Mouse (Mus musculus) cerebellum, adult (tissue): Measurements from ENCODE around the gene Ulk4.

Source experiments
- ATAC-seq: cut with Nextera tagmentation; 2 replicates; pipeline ENCODE4 v1.9.2; 2017; ENCODE audit warnings: mild to moderate bottlenecking, moderate library complexity, mixed read lengths; ENCODE audit not compliant: insufficient number of reproducible peaks, low FRiP score, low TSS enrichment

Ulk4 gene

GRCm38 (mm10) chr9:120960611-120961010 is 316.4 kb downstream of the Ulk4 start:
- ATAC-seq, result no peak

- ATAC-seq, result no peak
Observed at GRCm38 (mm10) chr9:120959225-120959624, 317.8 kb downstream of the Ulk4 start.

GRCm38 (mm10) chr9:120958560-120958959 is 318.4 kb downstream of the Ulk4 start:
- ATAC-seq, result no peak

- ATAC-seq, result no peak
Observed at GRCm38 (mm10) chr9:120958051-120958450, 318.9 kb downstream of the Ulk4 start.

- no peak for ATAC-seq
Observed at GRCm38 (mm10) chr9:120951947-120952346, 325.1 kb downstream of the Ulk4 start.

- no peak for ATAC-seq
Observed at GRCm38 (mm10) chr9:120950761-120951160, 326.2 kb downstream of the Ulk4 start.

- ATAC-seq, result no peak
Observed at GRCm38 (mm10) chr9:120948832-120949231, 328.2 kb downstream of the Ulk4 start.

GRCm38 (mm10) chr9:120946131-120946530 is 330.9 kb downstream of the Ulk4 start:
- no peak for ATAC-seq

- ATAC-seq, result no peak
Observed at GRCm38 (mm10) chr9:120944211-120944610, 332.8 kb downstream of the Ulk4 start.

- ATAC-seq, result no peak
Observed at GRCm38 (mm10) chr9:120943757-120944156, 333.2 kb downstream of the Ulk4 start.

GRCm38 (mm10) chr9:120940858-120941257 is 336.1 kb downstream of the Ulk4 start:
- no peak for ATAC-seq

- no peak for ATAC-seq
Observed at GRCm38 (mm10) chr9:120936351-120936750, 340.6 kb downstream of the Ulk4 start.

GRCm38 (mm10) chr9:120935634-120935922 is 341.4 kb downstream of the Ulk4 start:
- no peak for ATAC-seq

GRCm38 (mm10) chr9:120934821-120935633 is 342.0 kb downstream of the Ulk4 start:
- no peak for ATAC-seq

GRCm38 (mm10) chr9:120933886-120934758 is 342.9 kb downstream of the Ulk4 start:
- ATAC-seq, result no peak

GRCm38 (mm10) chr9:120933587-120933885 is 343.5 kb downstream of the Ulk4 start:
- ATAC-seq, result no peak; the same call in 1 of the 2 replicates

GRCm38 (mm10) chr9:120932797-120933586 is 344.0 kb downstream of the Ulk4 start:
- peak; percentile 77 for ATAC-seq

- no peak for ATAC-seq
Observed at GRCm38 (mm10) chr9:120932371-120932770, 344.6 kb downstream of the Ulk4 start.

GRCm38 (mm10) chr9:120930811-120931210 is 346.2 kb downstream of the Ulk4 start:
- ATAC-seq, result no peak

- no peak for ATAC-seq
Observed at GRCm38 (mm10) chr9:120930021-120930420, 347.0 kb downstream of the Ulk4 start.

GRCm38 (mm10) chr9:120929081-120929480 is 347.9 kb downstream of the Ulk4 start, which contains the start of gene Ctnnb1:
Ctnnb1 (plus strand) TSS chr9:120929216.
- no peak for ATAC-seq
